Mouse (Mus musculus) MEL (cell line): Measurements from ENCODE around the gene Ccdc187.

ENCODE experiments used
- CTCF ChIP-seq, 3 experiments: IDR thresholded peaks in 2 of 3; conservative IDR thresholded peaks in 1 of 3; 2 replicates each; pipeline ENCODE4 v1.5.1; 2011 to 2012; ENCODE audit warnings: low read length in 3 of 3, low read depth in 2 of 3, mild to moderate bottlenecking in 2 of 3, improper control_type of control experiment in 1 of 3, inconsistent platforms in 1 of 3, mixed read lengths in 1 of 3, moderate library complexity in 1 of 3; ENCODE audit not compliant: control insufficient read depth in 1 of 3, insufficient read depth in 1 of 3, poor library complexity in 1 of 3, severe bottlenecking in 1 of 3
- ETS1 ChIP-seq: IDR thresholded peaks from 2 replicates; pipeline ENCODE4 v1.6.1; 2012; ENCODE audit warnings: low read depth, mild to moderate bottlenecking, inconsistent platforms, low read length, improper control_type of control experiment, moderate library complexity
- SIN3A ChIP-seq: IDR thresholded peaks from 2 replicates; pipeline ENCODE4 v1.6.1; 2012; ENCODE audit warnings: low read length, improper control_type of control experiment, inconsistent platforms

DNA sequence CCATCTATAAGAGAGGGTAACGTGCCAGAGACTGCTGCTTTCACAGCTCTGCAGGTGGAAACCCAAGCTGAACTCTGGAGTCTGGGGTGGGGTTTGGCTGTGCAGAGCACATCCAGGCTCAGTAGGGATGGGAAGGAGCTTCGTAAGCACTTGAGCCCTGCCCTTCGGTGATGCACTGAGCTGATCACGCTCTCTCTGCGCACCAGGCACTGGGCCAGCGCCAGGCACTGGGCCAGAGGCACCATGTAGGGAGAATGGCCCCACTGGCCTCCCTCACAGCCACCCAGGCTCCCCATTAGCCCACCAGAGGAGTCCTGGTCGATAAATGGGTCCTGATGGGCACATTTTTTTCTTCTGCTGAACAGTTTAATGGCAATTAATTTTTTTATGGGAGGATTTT lies 8.6 kb downstream of the Ccdc187 start:
- TF ChIP-seq ETS1 (no peak), CTCF (IDR thresholded peaks at IDR 0.05 in 2 of 3, conservative IDR thresholded peaks at IDR 0.05 in 1 of 3; ENCODE audit: control insufficient read depth in 1 of 3, insufficient read depth in 1 of 3, low read depth in 2 of 3, low read length in 3 of 3, poor library complexity in 1 of 3, severe bottlenecking in 1 of 3) (no peak), SIN3A (no peak)
